Mouse (Mus musculus): ENCODE data around the gene Usp4. TPM values are rescaled to one million over a fixed set of nuclear protein-coding genes. Genes with fewer than 3 reads are reported as not detected.
A peak's percentile ranks its signal among the peaks of the same experiment; 100 is the strongest.

The Usp4 gene
- polyA plus RNA-seq, 1 experiment from 2014 or later, result 116 TPM

GRCm38 (mm10) chr9:108340258-108341138 lies 7.2 kb upstream of the Usp4 start:
- H3K4me2 ChIP-seq (ENCODE audit: low read length), result peak overlapping the region; percentile 81
- no peaks in the 10 kb centered on the region for H3K27me3 ChIP-seq (replicated peaks; ENCODE audit: control insufficient read depth, insufficient read depth, low read length)
- ATAC-seq, result no peak
- H3K9ac ChIP-seq (ENCODE audit: low read depth, low read length), result peak overlapping the region; percentile 76; the same call in 1 of the 2 replicates
- WGBS, result 66% methylated on average over 10 of the region's 10 CpGs
- H3K4me3 ChIP-seq (ENCODE audit: low read length), result peak overlapping the region; percentile 71
- no peak overlapping the region for H3K27ac ChIP-seq (ENCODE audit: low read depth, low read length)
- H3K36me3 ChIP-seq (ENCODE audit: control insufficient read depth, insufficient read depth, low read length), result peaks cover under 1% of the 10 kb centered on the region; the same call in 1 of the 2 replicates
- peaks cover 12% of the 10 kb centered on the region for H3K4me1 ChIP-seq (ENCODE audit: control insufficient read depth, insufficient read depth, low read depth, low read length)
- no peaks in the 10 kb centered on the region for H3K9me3 ChIP-seq (ENCODE audit: control insufficient read depth, low read length)

GRCm38 (mm10) chr9:108341139-108341475 lies 6.5 kb upstream of the Usp4 start:
- H3K27me3 ChIP-seq (replicated peaks; ENCODE audit: control insufficient read depth, insufficient read depth, low read length), result no peaks in the 10 kb centered on the region
- no peaks in the 10 kb centered on the region for H3K36me3 ChIP-seq (ENCODE audit: control insufficient read depth, insufficient read depth, low read length)
- no peaks in the 10 kb centered on the region for H3K9me3 ChIP-seq (ENCODE audit: control insufficient read depth, low read length)
- H3K4me1 ChIP-seq (ENCODE audit: control insufficient read depth, insufficient read depth, low read depth, low read length), result peaks cover 12% of the 10 kb centered on the region
- H3K4me3 ChIP-seq (ENCODE audit: low read length), result no peak overlapping the region
- 89% methylated on average over 5 of the region's 5 CpGs for WGBS
- H3K9ac ChIP-seq (ENCODE audit: low read depth, low read length), result no peak overlapping the region
- H3K4me2 ChIP-seq (ENCODE audit: low read length), result no peak overlapping the region
- no peak overlapping the region for H3K27ac ChIP-seq (ENCODE audit: low read depth, low read length)
- no peak for ATAC-seq

- Histone ChIP-seq H3K4me1 (ENCODE audit: control insufficient read depth, insufficient read depth, low read depth, low read length) (peaks cover 12% of the 10 kb centered on the region), H3K36me3 (ENCODE audit: control insufficient read depth, insufficient read depth, low read length) (no peaks in the 10 kb centered on the region), H3K9me3 (ENCODE audit: control insufficient read depth, low read length) (no peaks in the 10 kb centered on the region), H3K27ac (ENCODE audit: low read depth, low read length) (no peak overlapping the region; the same call in 1 of the 2 replicates), H3K27me3 (replicated peaks; ENCODE audit: control insufficient read depth, insufficient read depth, low read length) (no peaks in the 10 kb centered on the region), H3K9ac (ENCODE audit: low read depth, low read length) (no peak overlapping the region), H3K4me2 (ENCODE audit: low read length) (no peak overlapping the region), H3K4me3 (ENCODE audit: low read length) (no peak overlapping the region)
- no peak for ATAC-seq
Measured at GRCm38 (mm10) chr9:108341801-108342200, 5.9 kb upstream of the Usp4 start.

DNA sequence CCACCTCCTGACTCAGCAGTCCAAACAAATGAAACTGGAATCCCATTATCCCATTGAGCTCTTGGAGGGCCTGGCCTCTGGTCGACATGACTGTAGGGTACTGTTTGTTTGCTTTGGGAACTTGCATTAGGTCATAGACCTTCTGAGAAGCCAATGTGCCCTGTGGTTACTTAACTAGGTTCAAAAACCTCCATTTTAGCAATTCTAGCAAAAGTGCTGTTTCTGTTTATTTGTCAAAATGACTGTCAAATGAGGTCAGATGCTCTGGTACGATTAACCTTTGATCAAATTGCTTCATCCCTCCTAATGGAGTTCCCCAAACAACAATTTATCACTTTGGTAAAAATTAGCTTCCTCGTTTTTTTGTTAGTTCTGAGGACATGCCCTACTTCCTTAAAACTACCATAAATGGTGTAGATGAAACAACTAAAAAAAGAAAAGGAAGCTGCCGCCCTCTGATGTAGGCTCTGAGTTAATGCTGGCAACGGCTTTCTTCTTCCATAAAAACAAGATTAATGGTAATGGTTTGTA lies 5.3 kb upstream of the Usp4 start:
- Histone ChIP-seq H3K27me3 (replicated peaks; ENCODE audit: control insufficient read depth, insufficient read depth, low read length) (no peaks in the 10 kb centered on the region), H3K4me1 (ENCODE audit: control insufficient read depth, insufficient read depth, low read depth, low read length) (peaks cover 12% of the 10 kb centered on the region), H3K9me3 (ENCODE audit: control insufficient read depth, low read length) (no peaks in the 10 kb centered on the region), H3K9ac (ENCODE audit: low read depth, low read length) (no peak overlapping the region), H3K36me3 (ENCODE audit: control insufficient read depth, insufficient read depth, low read length) (no peaks in the 10 kb centered on the region), H3K4me3 (ENCODE audit: low read length) (no peak overlapping the region), H3K4me2 (ENCODE audit: low read length) (no peak overlapping the region), H3K27ac (ENCODE audit: low read depth, low read length) (no peak overlapping the region)
- no peak for ATAC-seq
- WGBS, result 46% methylated on average over 5 of the region's 5 CpGs

- H3K36me3 ChIP-seq (ENCODE audit: control insufficient read depth, insufficient read depth, low read length), result no peaks in the 10 kb centered on the region
- 89% methylated on average over 3 of the region's 3 CpGs for WGBS
- H3K27ac ChIP-seq (ENCODE audit: low read depth, low read length), result no peak overlapping the region
- H3K4me2 ChIP-seq (ENCODE audit: low read length), result no peak overlapping the region
- H3K4me1 ChIP-seq (ENCODE audit: control insufficient read depth, insufficient read depth, low read depth, low read length), result peaks cover 13% of the 10 kb centered on the region
- H3K9ac ChIP-seq (ENCODE audit: low read depth, low read length), result no peak overlapping the region
- no peak for ATAC-seq
- no peaks in the 10 kb centered on the region for H3K9me3 ChIP-seq (ENCODE audit: control insufficient read depth, low read length)
- H3K4me3 ChIP-seq (ENCODE audit: low read length), result no peak overlapping the region
- H3K27me3 ChIP-seq (replicated peaks; ENCODE audit: control insufficient read depth, insufficient read depth, low read length), result no peaks in the 10 kb centered on the region
Measured at GRCm38 (mm10) chr9:108343331-108343730, 4.3 kb upstream of the Usp4 start.

DNA sequence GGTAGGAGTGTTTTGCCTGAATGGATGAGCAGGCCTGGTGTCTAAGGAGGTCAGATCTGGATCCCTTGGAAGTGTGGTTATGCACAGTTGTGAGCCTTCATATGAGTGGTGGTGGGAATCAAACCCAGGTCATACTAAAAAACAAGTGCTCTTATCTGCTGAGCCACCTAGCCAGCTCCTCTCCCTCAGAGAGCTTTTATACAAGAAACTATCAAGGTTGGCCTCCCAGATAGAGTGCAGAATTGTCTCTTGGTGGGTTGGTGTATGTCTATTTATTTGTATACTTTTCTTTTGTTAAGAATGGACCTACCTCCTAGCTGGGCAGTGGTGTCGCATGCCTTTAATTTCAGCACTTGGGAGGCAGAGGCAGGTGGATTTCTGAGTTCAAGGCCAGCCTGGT lies 3.8 kb upstream of the Usp4 start:
- H3K9ac ChIP-seq (ENCODE audit: low read depth, low read length), result no peak overlapping the region
- H3K4me3 ChIP-seq (ENCODE audit: low read length), result no peak overlapping the region
- no peak overlapping the region for H3K4me2 ChIP-seq (ENCODE audit: low read length)
- H3K36me3 ChIP-seq (ENCODE audit: control insufficient read depth, insufficient read depth, low read length), result no peaks in the 10 kb centered on the region
- H3K4me1 ChIP-seq (ENCODE audit: control insufficient read depth, insufficient read depth, low read depth, low read length), result peaks cover 15% of the 10 kb centered on the region
- H3K9me3 ChIP-seq (ENCODE audit: control insufficient read depth, low read length), result no peaks in the 10 kb centered on the region
- WGBS, result 88% methylated on average over 1 of the region's 1 CpGs
- no peak for ATAC-seq
- no peak overlapping the region for H3K27ac ChIP-seq (ENCODE audit: low read depth, low read length)
- no peaks in the 10 kb centered on the region for H3K27me3 ChIP-seq (replicated peaks; ENCODE audit: control insufficient read depth, insufficient read depth, low read length)

- Histone ChIP-seq H3K9me3 (ENCODE audit: control insufficient read depth, low read length) (no peaks in the 10 kb centered on the region), H3K27me3 (replicated peaks; ENCODE audit: control insufficient read depth, insufficient read depth, low read length) (no peaks in the 10 kb centered on the region), H3K4me3 (ENCODE audit: low read length) (no peak overlapping the region), H3K36me3 (ENCODE audit: control insufficient read depth, insufficient read depth, low read length) (no peaks in the 10 kb centered on the region), H3K9ac (ENCODE audit: low read depth, low read length) (no peak overlapping the region), H3K4me2 (ENCODE audit: low read length) (no peak overlapping the region), H3K27ac (ENCODE audit: low read depth, low read length) (no peak overlapping the region), H3K4me1 (ENCODE audit: control insufficient read depth, insufficient read depth, low read depth, low read length) (peaks cover 21% of the 10 kb centered on the region)
- no peak for ATAC-seq
- 85% methylated on average over 4 of the region's 4 CpGs for WGBS
Measured at GRCm38 (mm10) chr9:108344471-108344870, 3.2 kb upstream of the Usp4 start.

GRCm38 (mm10) chr9:108347024-108347423 lies 629 bp upstream of the Usp4 start:
- Histone ChIP-seq H3K4me3 (ENCODE audit: low read length) (peak overlapping the region; percentile 99), H3K9ac (ENCODE audit: low read depth, low read length) (peak overlapping the region; percentile 90), H3K4me1 (ENCODE audit: control insufficient read depth, insufficient read depth, low read depth, low read length) (peaks cover 11% of the 10 kb centered on the region), H3K4me2 (ENCODE audit: low read length) (peak overlapping the region; percentile 92), H3K9me3 (ENCODE audit: control insufficient read depth, low read length) (no peaks in the 10 kb centered on the region), H3K27ac (ENCODE audit: low read depth, low read length) (peak overlapping the region; percentile 98), H3K36me3 (ENCODE audit: control insufficient read depth, insufficient read depth, low read length) (peaks cover 17% of the 10 kb centered on the region), H3K27me3 (replicated peaks; ENCODE audit: control insufficient read depth, insufficient read depth, low read length) (no peaks in the 10 kb centered on the region)
- ATAC-seq, result no peak
- 5% methylated on average over 11 of the region's 11 CpGs for WGBS

DNA sequence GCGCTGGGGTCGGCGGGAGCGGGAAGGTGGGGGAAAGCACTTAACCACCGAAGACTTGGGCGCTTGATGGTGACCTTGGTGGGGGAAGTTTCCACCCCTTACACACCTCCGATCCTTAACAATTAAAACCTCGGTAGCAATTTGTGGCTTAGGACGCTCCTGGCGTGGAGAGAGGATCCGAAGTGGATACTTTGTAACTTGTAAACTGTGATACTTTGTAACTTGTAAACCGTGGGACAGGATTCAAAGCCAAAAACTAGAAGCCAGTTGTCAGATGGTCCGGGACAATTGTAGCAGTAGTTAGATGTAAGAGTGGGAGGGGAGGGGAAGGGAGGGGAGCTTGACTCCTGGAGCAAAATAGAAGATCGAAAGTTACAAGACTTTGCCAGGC lies 632 bp downstream of the Usp4 start:
- no peak for ATAC-seq
- H3K4me1 ChIP-seq (ENCODE audit: control insufficient read depth, insufficient read depth, low read depth, low read length), result peaks cover 11% of the 10 kb centered on the region

More for the DNA sequence above, 632 bp downstream of the Usp4 start:
- H3K4me3 ChIP-seq (ENCODE audit: low read length), result peak overlapping the region; percentile 99
- 7% methylated on average over 14 of the region's 14 CpGs for WGBS
- peak overlapping the region; percentile 98 for H3K27ac ChIP-seq (ENCODE audit: low read depth, low read length)
- no peaks in the 10 kb centered on the region for H3K27me3 ChIP-seq (replicated peaks; ENCODE audit: control insufficient read depth, insufficient read depth, low read length)
- peaks cover 24% of the 10 kb centered on the region for H3K36me3 ChIP-seq (ENCODE audit: control insufficient read depth, insufficient read depth, low read length)
- H3K4me2 ChIP-seq (ENCODE audit: low read length), result peak overlapping the region; percentile 92
- peak overlapping the region; percentile 90 for H3K9ac ChIP-seq (ENCODE audit: low read depth, low read length)
- no peaks in the 10 kb centered on the region for H3K9me3 ChIP-seq (ENCODE audit: control insufficient read depth, low read length)

All from hindbrain, embryonic 16.5 days (tissue).